Mouse (Mus musculus) liver, embryonic 15.5 days (tissue): ENCODE measurements around the gene Robo2. TPM values are rescaled to one million over a fixed set of nuclear protein-coding genes. Genes with fewer than 3 reads are reported as not detected.

Experiments
- ATAC-seq: fragments of 200-750 bp; cut with Nextera tagmentation; 2 replicates; pipeline ENCODE4 v1.8.0; 2017; ENCODE audit warnings: moderate number of reproducible peaks, mild to moderate bottlenecking, moderate library complexity; ENCODE audit not compliant: insufficient read depth
- H3K27ac ChIP-seq: fragments of 300-500 bp; sonication (generic); replicated peaks from 2 replicates; pipeline ENCODE4 v1.5.1; 2015; ENCODE audit warnings: mild to moderate bottlenecking, inconsistent platforms
- H3K27me3 ChIP-seq: fragments of 300-500 bp; sonication (generic); 2 replicates; pipeline ENCODE4 v1.6.1; 2015; ENCODE audit warnings: mild to moderate bottlenecking, inconsistent platforms
- H3K36me3 ChIP-seq: fragments of 300-500 bp; sonication (generic); replicated peaks from 2 replicates; pipeline ENCODE4 v1.6.1; 2015; ENCODE audit warnings: moderate library complexity, mild to moderate bottlenecking, inconsistent platforms
- H3K4me1 ChIP-seq: fragments of 300-500 bp; sonication (generic); replicated peaks from 2 replicates; pipeline ENCODE4 v1.6.1; 2015; ENCODE audit warnings: inconsistent platforms
- H3K4me2 ChIP-seq: fragments of 300-500 bp; sonication (generic); 2 replicates; pipeline ENCODE4 v1.6.1; 2015; ENCODE audit warnings: moderate library complexity, mild to moderate bottlenecking, inconsistent platforms
- H3K4me3 ChIP-seq: fragments of 300-500 bp; sonication (generic); replicated peaks from 2 replicates; pipeline ENCODE4 v1.5.1; 2015; ENCODE audit warnings: mild to moderate bottlenecking, inconsistent platforms
- H3K9ac ChIP-seq: fragments of 300-500 bp; sonication (generic); 2 replicates; pipeline ENCODE4 v1.6.1; 2015; ENCODE audit warnings: moderate library complexity, mild to moderate bottlenecking, inconsistent platforms
- H3K9me3 ChIP-seq: fragments of 300-500 bp; sonication (generic); replicated peaks from 2 replicates; pipeline ENCODE4 v1.6.1; 2016; ENCODE audit warnings: inconsistent platforms
- WGBS: fragments of 180-500 bp; shearing (Covaris S2); methylation state at CpG from one replicate; pipeline ENCODE4 v1.1.7; 2015; ENCODE audit warnings: mixed read lengths; ENCODE audit not compliant: insufficient replicate concordance; 5-methylcytosine and 5-hydroxymethylcytosine counted together
- polyA plus RNA-seq: library from polyadenylated mRNA; unstranded; fragments of >200 nt; fragmentation: Nextera tagmentation; extraction: Ambion mirVana; gene quantifications from 2 replicates; pipeline ENCODE4 v1.2.1, GENCODE M21; 2015

Robo2 gene
- polyA plus RNA-seq, 1 experiment from 2014 or later, result 2.8 TPM

- no peaks in the 10 kb centered on the region for H3K4me1 ChIP-seq
- H3K9ac ChIP-seq, result no peak overlapping the region
- peaks cover 39% of the 10 kb centered on the region for H3K27me3 ChIP-seq
- no peak for ATAC-seq
- H3K4me3 ChIP-seq, result no peak overlapping the region
- no peak overlapping the region for H3K4me2 ChIP-seq
- no peaks in the 10 kb centered on the region for H3K36me3 ChIP-seq
- H3K27ac ChIP-seq, result no peak overlapping the region
- 71% methylated on average over 4 of the region's 4 CpGs for WGBS
- no peaks in the 10 kb centered on the region for H3K9me3 ChIP-seq
These were observed 2.1 kb downstream of the Robo2 start for GRCm38 (mm10) chr16:74409548-74409947.

GRCm38 (mm10) chr16:74408566-74408965 is 3.1 kb downstream of the Robo2 start:
- H3K36me3 ChIP-seq, result no peaks in the 10 kb centered on the region
- no peak overlapping the region for H3K4me2 ChIP-seq
- no peak overlapping the region for H3K4me3 ChIP-seq
- ATAC-seq, result no peak
- 40% methylated on average over 1 of the region's 1 CpGs for WGBS
- H3K4me1 ChIP-seq, result no peaks in the 10 kb centered on the region
- no peaks in the 10 kb centered on the region for H3K9me3 ChIP-seq
- no peak overlapping the region for H3K27ac ChIP-seq
- H3K9ac ChIP-seq, result no peak overlapping the region
- H3K27me3 ChIP-seq, result peaks cover 39% of the 10 kb centered on the region

GRCm38 (mm10) chr16:74397291-74397690 is 14.3 kb downstream of the Robo2 start:
- WGBS, result 71% methylated on average over 2 of the region's 2 CpGs
- no peaks in the 10 kb centered on the region for H3K9me3 ChIP-seq
- no peak overlapping the region for H3K27ac ChIP-seq
- H3K27me3 ChIP-seq, result no peaks in the 10 kb centered on the region
- no peak for ATAC-seq
- no peak overlapping the region for H3K4me2 ChIP-seq
- H3K9ac ChIP-seq, result no peak overlapping the region
- no peaks in the 10 kb centered on the region for H3K36me3 ChIP-seq
- H3K4me3 ChIP-seq, result no peak overlapping the region
- no peaks in the 10 kb centered on the region for H3K4me1 ChIP-seq

GRCm38 (mm10) chr16:74395678-74396077 is 15.9 kb downstream of the Robo2 start:
- whole genome bisulfite sequencing, result 46% methylated on average over 2 of the region's 2 CpGs
- Histone ChIP-seq H3K4me3 (no peak overlapping the region), H3K9ac (no peak overlapping the region), H3K36me3 (no peaks in the 10 kb centered on the region), H3K27me3 (no peaks in the 10 kb centered on the region), H3K9me3 (no peaks in the 10 kb centered on the region), H3K4me1 (no peaks in the 10 kb centered on the region), H3K27ac (no peak overlapping the region), H3K4me2 (no peak overlapping the region)
- ATAC-seq, result no peak

GRCm38 (mm10) chr16:74379458-74379857 is 32.2 kb downstream of the Robo2 start:
- ATAC-seq, result no peak
- H3K27me3 ChIP-seq, result no peaks in the 10 kb centered on the region
- no peaks in the 10 kb centered on the region for H3K9me3 ChIP-seq
- H3K4me3 ChIP-seq, result no peak overlapping the region
- no peak overlapping the region for H3K9ac ChIP-seq
- no peaks in the 10 kb centered on the region for H3K36me3 ChIP-seq
- no peaks in the 10 kb centered on the region for H3K4me1 ChIP-seq
- H3K4me2 ChIP-seq, result no peak overlapping the region
- H3K27ac ChIP-seq, result no peak overlapping the region
- 30% methylated on average over 2 of the region's 2 CpGs for WGBS

GRCm38 (mm10) chr16:74375342-74375940 is 36.2 kb downstream of the Robo2 start:
- no peaks in the 10 kb centered on the region for H3K9me3 ChIP-seq
- no peak overlapping the region for H3K9ac ChIP-seq
- H3K4me2 ChIP-seq, result no peak overlapping the region
- no peaks in the 10 kb centered on the region for H3K36me3 ChIP-seq
- H3K4me3 ChIP-seq, result no peak overlapping the region
- no peaks in the 10 kb centered on the region for H3K4me1 ChIP-seq
- H3K27ac ChIP-seq, result no peak overlapping the region
- WGBS, result 70% methylated on average over 12 of the region's 12 CpGs
- no peak for ATAC-seq
- H3K27me3 ChIP-seq, result no peaks in the 10 kb centered on the region

- no peak for ATAC-seq
- WGBS, result 62% methylated on average over 5 of the region's 5 CpGs
- H3K4me1 ChIP-seq, result no peaks in the 10 kb centered on the region
- H3K27ac ChIP-seq, result no peak overlapping the region
- no peaks in the 10 kb centered on the region for H3K36me3 ChIP-seq
- H3K9ac ChIP-seq, result no peak overlapping the region
- H3K4me3 ChIP-seq, result no peak overlapping the region
- H3K9me3 ChIP-seq, result no peaks in the 10 kb centered on the region
- no peak overlapping the region for H3K4me2 ChIP-seq
- no peaks in the 10 kb centered on the region for H3K27me3 ChIP-seq
These were observed 37.1 kb downstream of the Robo2 start for GRCm38 (mm10) chr16:74374540-74374939.

GRCm38 (mm10) chr16:74373407-74373806 is 38.2 kb downstream of the Robo2 start:
- WGBS, result 65% methylated on average over 3 of the region's 3 CpGs
- no peaks in the 10 kb centered on the region for H3K4me1 ChIP-seq
- H3K27me3 ChIP-seq, result no peaks in the 10 kb centered on the region
- H3K27ac ChIP-seq, result no peak overlapping the region
- H3K36me3 ChIP-seq, result no peaks in the 10 kb centered on the region
- H3K9me3 ChIP-seq, result no peaks in the 10 kb centered on the region
- H3K9ac ChIP-seq, result no peak overlapping the region
- H3K4me2 ChIP-seq, result no peak overlapping the region
- no peak for ATAC-seq
- no peak overlapping the region for H3K4me3 ChIP-seq

- no peaks in the 10 kb centered on the region for H3K27me3 ChIP-seq
- 61% methylated on average over 1 of the region's 1 CpGs for WGBS
- no peak for ATAC-seq
- no peaks in the 10 kb centered on the region for H3K9me3 ChIP-seq
- H3K4me2 ChIP-seq, result no peak overlapping the region
- H3K4me3 ChIP-seq, result no peak overlapping the region
- no peaks in the 10 kb centered on the region for H3K4me1 ChIP-seq
- no peak overlapping the region for H3K27ac ChIP-seq
- H3K9ac ChIP-seq, result no peak overlapping the region
- no peaks in the 10 kb centered on the region for H3K36me3 ChIP-seq
These were observed 38.7 kb downstream of the Robo2 start for GRCm38 (mm10) chr16:74372876-74373275.

- 65% methylated on average over 6 of the region's 6 CpGs for WGBS
- Histone ChIP-seq H3K4me3 (no peak overlapping the region), H3K4me2 (no peak overlapping the region), H3K4me1 (no peaks in the 10 kb centered on the region), H3K9me3 (no peaks in the 10 kb centered on the region), H3K36me3 (no peaks in the 10 kb centered on the region), H3K9ac (no peak overlapping the region), H3K27me3 (no peaks in the 10 kb centered on the region), H3K27ac (no peak overlapping the region)
- ATAC-seq, result no peak
These were observed 63.2 kb downstream of the Robo2 start for GRCm38 (mm10) chr16:74348437-74348836.

- Histone ChIP-seq H3K36me3 (no peaks in the 10 kb centered on the region), H3K9ac (no peak overlapping the region), H3K4me1 (no peaks in the 10 kb centered on the region), H3K4me2 (no peak overlapping the region), H3K9me3 (no peaks in the 10 kb centered on the region), H3K27me3 (no peaks in the 10 kb centered on the region), H3K4me3 (no peak overlapping the region), H3K27ac (no peak overlapping the region)
- WGBS, result 69% methylated on average over 9 of the region's 9 CpGs
- ATAC-seq, result no peak
These were observed 72.5 kb downstream of the Robo2 start for GRCm38 (mm10) chr16:74338969-74339630.
